Mouse (Mus musculus) bone marrow, adult 2 months (tissue): ENCODE measurements around the gene Gucy2f.

Experiments
- CTCF ChIP-seq: fragments of 200-500 bp; IDR thresholded peaks from 2 replicates; pipeline ENCODE4 v1.5.1; 2011; ENCODE audit warnings: low read length, control low read depth; ENCODE audit not compliant: control insufficient read depth, insufficient read depth
- POLR2A ChIP-seq: fragments of 200-500 bp; IDR thresholded peaks from 2 replicates; pipeline ENCODE4 v1.6.1; 2011; ENCODE audit warnings: low read depth, mild to moderate bottlenecking, control low read depth, low read length, borderline replicate concordance; ENCODE audit not compliant: control insufficient read depth

GRCm38 (mm10) chrX:142200295-142200694, 3.6 kb upstream of the Gucy2f start:
- TF ChIP-seq CTCF = peak; percentile 18; the same call in 1 of the 2 replicates
- TF ChIP-seq POLR2A = no peak
